Mouse (Mus musculus): ENCODE data around the gene Zfp367.

DNA sequence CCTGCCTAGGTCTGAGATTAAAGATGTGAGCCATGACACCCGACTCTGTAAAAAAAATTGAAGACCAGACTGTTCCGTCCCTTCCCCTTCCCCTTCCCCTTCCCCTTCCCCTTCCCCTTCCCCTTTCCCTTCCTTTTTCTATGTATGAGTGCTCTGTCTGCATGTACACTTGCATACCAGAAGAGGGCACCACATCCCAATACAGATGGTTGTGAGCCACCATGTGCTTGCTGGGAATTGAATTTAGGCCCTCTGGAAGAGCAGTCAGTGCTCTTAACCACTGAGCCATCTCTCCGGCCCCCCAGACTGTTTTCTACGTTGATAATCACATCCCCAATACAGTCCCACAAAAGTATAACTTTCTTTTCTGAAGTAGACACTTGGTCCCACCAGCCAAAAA is 27.3 kb upstream of the Zfp367 start:
- TF ChIP-seq CTCF (IDR thresholded peaks at IDR 0.05; ENCODE audit: control insufficient read depth, insufficient read depth, insufficient read length), result no peak
- no peak for TF ChIP-seq USF1 (IDR thresholded peaks at IDR 0.05; ENCODE audit: low read depth)
- no peak for TF ChIP-seq MAX (IDR thresholded peaks at IDR 0.05)
- no peak for TF ChIP-seq MYOG (IDR thresholded peaks at IDR 0.05; ENCODE audit: control insufficient read depth, extremely low read depth, insufficient read length)
- no peak for TF ChIP-seq CEBPB (IDR thresholded peaks at IDR 0.05; ENCODE audit: low read depth)
- TF ChIP-seq MYOD1 (IDR thresholded peaks at IDR 0.05; ENCODE audit: control insufficient read depth, insufficient read length, low read depth), result no peak
- TF ChIP-seq FOSL1 (IDR thresholded peaks at IDR 0.05; ENCODE audit: insufficient read depth, low read length, poor library complexity, severe bottlenecking), result no peak
